Mouse (Mus musculus) heart, postnatal 4 days (tissue): ENCODE results near the gene Ect2. TPM values are rescaled to one million over a fixed set of nuclear protein-coding genes. Genes with fewer than 3 reads are reported as not detected.

Experiments used
- DNase-seq: peaks from one replicate; pipeline ENCODE4 v3.0.0; 2021
- total RNA-seq, 2 experiments: library from RNA; stranded (reverse); gene quantifications; 2 replicates each; pipeline ENCODE4 v1.2.3; 2021

The Ect2 gene
- 10 to 100 TPM; 28.3 to 31.0 TPM for total RNA-seq

GRCm38 (mm10) chr3:27153701-27154209 lies at the start of gene Ect2:
Gene Ect2, minus strand, starts transcription at chr3:27153878.
- DNase-seq = peak; percentile 99

- DNase-seq = no peak
Measured at GRCm38 (mm10) chr3:27201728-27202411, 48.2 kb upstream of the Ect2 start.

GRCm38 (mm10) chr3:27199120-27199519 lies 45.4 kb upstream of the Ect2 start:
- DNase-seq = no peak

GRCm38 (mm10) chr3:27197816-27198215 lies 44.1 kb upstream of the Ect2 start:
- no peak for DNase-seq

GRCm38 (mm10) chr3:27196529-27196928 lies 42.9 kb upstream of the Ect2 start:
- no peak for DNase-seq

- DNase-seq = no peak
Measured at GRCm38 (mm10) chr3:27195573-27196227, 42.0 kb upstream of the Ect2 start.

- DNase-seq = no peak
Measured at GRCm38 (mm10) chr3:27195153-27195552, 41.5 kb upstream of the Ect2 start.

GRCm38 (mm10) chr3:27193844-27194317 lies 40.2 kb upstream of the Ect2 start:
- peak; percentile 67 for DNase-seq

GRCm38 (mm10) chr3:27191856-27192255 lies 38.2 kb upstream of the Ect2 start:
- peak; percentile 36 for DNase-seq

GRCm38 (mm10) chr3:27190865-27191264 lies 37.2 kb upstream of the Ect2 start:
- no peak for DNase-seq

- peak; percentile 92 for DNase-seq
Measured at GRCm38 (mm10) chr3:27189320-27190261, 35.9 kb upstream of the Ect2 start.

- no peak for DNase-seq
Measured at GRCm38 (mm10) chr3:27188386-27188785, 34.7 kb upstream of the Ect2 start.

GRCm38 (mm10) chr3:27183601-27184175 lies 30.0 kb upstream of the Ect2 start:
- DNase-seq = peak; percentile 37

GRCm38 (mm10) chr3:27182733-27183600 lies 29.3 kb upstream of the Ect2 start, which contains the start of gene Nceh1:
Gene Nceh1, plus strand, starts transcription at chr3:27182965.
- DNase-seq = peak; percentile 96

- DNase-seq = no peak
Measured at GRCm38 (mm10) chr3:27179711-27180110, 26.0 kb upstream of the Ect2 start.

GRCm38 (mm10) chr3:27170257-27170656 lies 16.6 kb upstream of the Ect2 start:
- DNase-seq = no peak

- no peak for DNase-seq
Measured at GRCm38 (mm10) chr3:27165481-27166065, 11.9 kb upstream of the Ect2 start.

- DNase-seq = no peak
Measured at GRCm38 (mm10) chr3:27162410-27162804, 8.7 kb upstream of the Ect2 start.

GRCm38 (mm10) chr3:27161645-27162409 lies 8.1 kb upstream of the Ect2 start:
- no peak for DNase-seq

- DNase-seq = no peak
Measured at GRCm38 (mm10) chr3:27158910-27159309, 5.2 kb upstream of the Ect2 start.
